Mouse (Mus musculus) cerebellum, adult 11 months (tissue): ENCODE measurements around the gene Dtx3.

Source experiments
- DNase-seq: peaks from one replicate; pipeline ENCODE4 v3.0.0; 2022

The Dtx3 gene

DNA sequence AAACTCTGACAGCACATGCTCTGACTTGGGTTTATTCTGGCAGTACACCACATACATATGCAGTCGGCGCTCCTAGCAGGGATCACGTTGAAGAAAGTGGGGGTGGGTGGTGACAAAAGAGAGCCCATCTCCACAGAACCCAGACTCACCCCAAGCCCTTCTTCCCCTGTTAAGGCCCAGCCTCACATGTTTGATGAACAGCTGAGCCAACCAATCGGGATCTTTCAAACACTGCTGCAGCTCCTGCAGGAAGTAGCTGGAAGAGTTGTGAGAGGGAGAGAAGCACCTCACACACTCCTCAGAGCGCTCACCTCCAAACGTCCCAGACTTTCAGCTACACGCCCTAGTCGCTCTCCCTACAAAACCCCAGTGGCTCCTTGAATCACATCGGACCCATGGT, 10.4 kb downstream of the Dtx3 start:
- DNase-seq, result no peak

DNA sequence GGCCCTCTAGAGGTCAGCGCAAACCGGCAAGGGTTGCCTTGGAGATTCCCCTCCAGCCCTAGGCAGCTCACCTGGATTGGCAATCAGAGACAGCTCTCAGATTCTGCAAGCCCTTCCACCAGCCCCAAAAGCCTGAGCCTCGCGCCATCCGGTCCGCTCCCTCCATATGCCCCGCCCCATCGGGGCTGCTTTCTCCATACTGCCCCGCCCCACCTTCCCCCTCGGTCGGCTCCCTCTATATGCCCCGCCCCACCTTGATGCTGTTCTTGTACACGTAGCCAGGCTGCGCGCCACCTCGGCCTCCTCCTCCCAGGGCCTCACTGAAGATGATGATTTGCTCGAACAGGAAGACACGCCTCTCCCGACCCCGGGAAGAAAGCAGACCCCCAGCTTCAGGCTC, 11.8 kb downstream of the Dtx3 start:
- DNase-seq, result no peak

DNA sequence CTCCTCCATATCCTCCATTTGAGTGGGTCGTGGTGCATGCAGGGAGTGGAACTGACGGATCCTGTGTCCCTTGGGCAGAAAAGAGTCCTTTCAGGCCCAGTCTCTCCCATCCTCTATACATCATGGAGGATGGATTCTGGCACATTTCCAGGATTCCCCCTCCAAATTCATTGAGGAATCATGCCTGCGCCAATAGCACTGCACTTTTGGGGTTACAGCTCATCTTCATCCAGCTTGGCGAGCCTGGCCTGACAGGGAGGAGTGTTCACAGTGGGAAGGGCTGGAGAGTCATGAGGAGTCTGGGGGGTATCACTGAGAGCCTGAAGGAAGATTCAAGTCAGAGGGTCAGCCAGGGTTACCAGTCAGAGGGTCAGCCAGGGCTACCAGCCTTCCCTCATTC, 12.9 kb downstream of the Dtx3 start:
- no peak for DNase-seq

DNA sequence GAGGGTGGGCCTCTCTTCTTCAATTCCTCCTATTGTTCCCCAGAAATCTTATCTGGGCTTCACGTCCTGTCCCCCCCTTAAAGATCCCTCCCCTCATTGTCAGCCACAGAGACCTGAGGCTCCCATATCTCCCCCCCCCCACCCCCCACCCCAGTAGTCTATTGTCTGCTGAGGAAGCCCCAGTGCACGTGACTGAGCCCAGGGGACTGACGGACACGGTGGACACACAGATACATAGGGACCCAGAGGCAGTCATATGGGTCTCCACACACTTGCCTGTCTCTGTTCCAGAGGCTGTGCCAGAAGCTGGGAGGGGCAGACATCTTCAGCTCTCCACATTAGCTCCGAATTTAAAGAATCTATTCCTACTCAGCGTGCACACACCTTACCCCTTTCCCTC, 14.0 kb downstream of the Dtx3 start:
- DNase-seq, result no peak

DNA sequence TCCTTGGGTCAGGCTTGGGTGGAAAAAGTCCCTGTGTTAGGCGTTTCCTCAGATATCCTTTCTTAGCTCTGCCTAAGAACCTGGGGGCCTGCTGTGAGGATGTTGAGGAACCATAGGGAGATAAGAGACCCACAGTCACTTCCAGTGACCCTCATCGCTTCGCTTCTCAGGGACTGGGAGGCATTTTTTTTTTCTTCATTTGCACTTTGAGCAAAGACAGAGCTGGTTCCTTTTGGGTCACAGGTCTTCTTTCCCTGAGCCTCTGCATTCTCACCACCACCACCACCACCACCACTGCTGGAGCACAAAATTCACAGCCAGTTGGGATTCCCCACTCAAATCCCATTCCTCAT, 14.9 kb downstream of the Dtx3 start:
- DNase-seq, result no peak

DNA sequence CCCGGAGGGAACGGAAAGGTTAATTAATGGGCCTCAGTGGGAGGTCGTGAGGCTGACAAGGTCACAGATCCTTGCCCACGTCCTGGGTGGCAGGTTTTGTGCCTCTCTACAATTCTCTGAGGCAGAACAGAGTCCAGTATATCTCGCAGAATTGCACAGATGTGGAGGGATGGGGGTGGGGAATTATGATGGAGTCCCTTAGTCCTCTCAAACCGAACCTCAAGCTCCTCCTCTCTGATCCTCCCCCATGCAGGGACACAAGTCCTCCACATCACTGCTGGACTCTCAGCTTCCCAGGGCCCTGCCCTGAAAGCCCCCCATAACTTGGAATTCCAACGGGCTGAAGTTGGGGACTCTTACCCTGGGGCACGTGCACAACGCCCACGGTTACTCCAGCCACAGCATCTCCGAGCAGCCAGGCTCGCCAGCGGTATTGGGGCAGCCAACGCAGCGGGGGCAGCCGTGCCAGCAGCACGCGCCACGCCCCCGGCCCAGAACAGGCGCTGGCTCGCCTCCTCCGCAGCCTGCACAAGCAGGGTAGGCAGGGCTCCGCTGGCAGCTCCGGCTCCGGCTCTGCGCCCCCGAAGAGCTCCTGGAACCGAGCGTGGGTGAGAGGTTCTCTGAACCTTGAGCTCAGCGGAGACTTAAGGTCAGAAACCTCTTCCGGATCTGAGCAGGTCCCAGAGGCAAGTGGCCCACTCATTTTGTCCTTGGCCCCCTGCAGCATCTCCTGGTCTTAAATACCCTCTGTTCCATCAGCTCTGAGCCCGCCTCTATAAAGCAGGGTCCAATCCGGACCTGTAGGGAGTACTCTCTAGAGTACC, 15.4 kb downstream of the Dtx3 start, which contains the start of gene Slc26a10:
TSS of gene Slc26a10 (minus strand) at position 775 of the 824 bp plus-strand sequence.
- DNase-seq, result no peak

DNA sequence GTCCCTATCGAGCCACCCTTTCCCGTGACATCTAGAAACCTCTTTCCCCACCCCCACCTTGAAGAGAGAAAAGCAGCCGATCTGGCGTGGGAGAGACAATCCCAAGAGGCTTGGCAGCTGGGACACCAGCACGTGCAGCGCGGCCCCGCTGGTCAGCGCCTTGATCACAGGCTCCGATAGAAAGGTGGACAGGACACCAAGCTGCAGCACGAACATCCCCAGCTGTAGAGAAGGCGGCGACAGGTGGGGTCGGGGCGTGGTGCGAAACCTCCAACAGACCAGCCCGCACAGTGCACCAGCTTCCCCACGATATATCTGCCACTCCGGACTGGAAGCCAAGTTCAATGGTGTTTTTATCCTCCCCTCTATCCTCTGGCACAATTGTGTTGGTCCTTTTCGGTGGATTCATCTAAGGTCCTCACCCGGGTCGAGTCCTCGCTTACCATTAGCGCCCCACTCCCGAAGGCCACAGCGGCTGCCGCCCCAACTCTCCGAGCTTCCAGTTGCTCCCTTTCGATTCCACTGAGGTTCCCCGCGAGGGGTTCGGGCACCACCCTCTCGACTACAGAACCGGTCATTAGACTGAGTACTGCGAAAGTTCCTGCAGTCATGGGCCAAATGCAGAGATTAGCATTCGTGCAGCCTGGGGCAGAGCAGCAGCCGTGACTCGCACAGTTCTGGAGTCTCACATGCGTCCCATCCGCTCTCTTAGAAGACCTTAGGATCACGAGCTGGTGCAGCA, 17.1 kb downstream of the Dtx3 start:
- no peak for DNase-seq

DNA sequence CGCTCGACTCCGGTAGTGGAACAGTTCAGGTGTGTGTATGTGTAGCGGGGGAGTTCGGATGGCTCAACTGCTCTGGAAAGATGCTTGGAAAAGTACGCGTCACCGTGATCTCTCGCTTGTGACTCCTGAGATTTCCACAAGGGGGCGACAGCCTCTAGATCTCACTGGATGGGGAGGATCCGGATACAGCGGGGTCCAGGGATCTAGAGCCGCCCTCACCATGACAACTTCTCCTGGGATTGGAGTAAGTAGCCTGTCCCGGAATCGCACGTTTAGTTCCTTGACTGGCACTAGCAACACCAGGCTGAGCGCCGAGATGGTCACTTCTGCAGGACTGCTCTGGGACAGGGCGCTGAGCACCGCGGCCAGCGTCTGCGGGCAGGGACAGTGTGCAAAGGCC, 17.8 kb downstream of the Dtx3 start:
- DNase-seq, result peak; percentile 74

DNA sequence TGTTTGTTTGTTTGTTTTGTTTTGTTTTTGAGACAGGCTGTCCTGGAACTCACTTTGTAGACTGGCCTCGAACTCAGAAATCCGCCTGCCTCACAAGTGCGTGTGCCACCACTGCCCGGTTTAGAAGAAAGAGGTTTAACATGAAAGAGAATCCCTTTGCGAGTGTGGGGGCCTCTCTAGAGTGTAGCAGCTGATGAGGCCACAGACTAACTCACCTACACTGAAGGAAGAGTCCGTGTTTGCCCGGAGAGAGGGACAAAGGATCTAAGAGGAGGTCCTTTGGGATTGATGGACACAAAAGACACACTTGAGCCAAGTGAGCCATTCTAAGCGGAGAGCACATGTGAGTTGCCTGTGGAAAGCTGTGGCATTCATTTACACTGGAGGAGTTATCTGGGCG, 18.3 kb downstream of the Dtx3 start:
- DNase-seq, result peak; percentile 11

DNA sequence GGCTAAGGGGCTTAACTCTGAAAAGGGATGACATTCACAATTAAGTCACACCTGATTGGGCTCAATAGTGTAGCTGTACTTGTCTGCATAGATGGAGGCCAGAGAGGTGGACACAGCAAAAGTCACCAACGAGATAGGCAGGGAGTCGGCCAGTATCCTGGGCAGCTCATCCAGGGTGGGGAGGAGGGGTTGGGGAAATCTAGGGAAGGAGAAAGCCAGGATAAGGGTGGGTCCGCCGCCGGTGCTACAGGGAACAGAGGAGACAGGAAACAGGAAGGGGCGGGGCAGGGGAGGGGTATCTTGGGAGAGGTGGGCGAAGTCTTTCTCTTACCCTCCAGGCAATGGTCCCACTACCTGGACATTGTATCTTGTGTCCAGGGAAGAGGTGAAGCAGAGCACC, 18.8 kb downstream of the Dtx3 start:
- no peak for DNase-seq

DNA sequence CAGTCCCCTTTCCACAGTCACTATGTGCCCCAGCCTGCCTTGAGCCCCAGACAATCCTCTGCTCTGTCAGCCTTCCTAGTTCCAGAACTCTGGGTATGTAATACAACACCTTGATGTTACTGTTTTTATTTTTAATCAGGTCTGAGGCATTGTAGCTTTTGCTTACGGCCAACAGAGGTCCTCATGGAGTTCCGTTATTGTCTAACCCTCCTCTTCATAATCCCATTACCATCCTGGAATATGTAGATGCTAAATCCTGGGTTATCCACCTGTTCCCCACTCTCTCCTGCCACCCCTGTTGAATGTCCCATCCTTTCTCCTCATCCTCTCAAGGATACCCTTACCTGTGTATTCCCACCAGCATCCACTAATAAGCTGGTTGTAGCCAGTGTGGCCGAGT, 19.3 kb downstream of the Dtx3 start:
- no peak for DNase-seq

DNA sequence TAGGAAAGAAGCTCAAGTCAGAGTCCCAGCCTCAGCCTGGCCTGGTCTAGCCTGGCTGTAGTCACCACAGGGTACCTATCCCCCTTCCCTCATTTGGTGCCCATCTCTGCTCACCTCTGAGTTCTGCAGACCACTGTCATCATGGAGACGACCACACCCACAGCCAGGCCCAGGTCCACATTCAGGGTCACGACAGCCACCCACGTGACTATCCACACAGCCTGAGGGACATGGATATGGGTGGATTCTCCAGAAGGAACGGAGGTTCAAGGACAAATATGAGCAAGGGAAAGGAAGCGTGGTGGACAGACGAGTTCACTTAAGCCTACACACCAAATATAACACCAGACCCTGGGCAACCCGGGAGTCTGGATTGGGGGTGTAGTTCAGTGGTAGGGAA, 21.4 kb downstream of the Dtx3 start:
- no peak for DNase-seq

DNA sequence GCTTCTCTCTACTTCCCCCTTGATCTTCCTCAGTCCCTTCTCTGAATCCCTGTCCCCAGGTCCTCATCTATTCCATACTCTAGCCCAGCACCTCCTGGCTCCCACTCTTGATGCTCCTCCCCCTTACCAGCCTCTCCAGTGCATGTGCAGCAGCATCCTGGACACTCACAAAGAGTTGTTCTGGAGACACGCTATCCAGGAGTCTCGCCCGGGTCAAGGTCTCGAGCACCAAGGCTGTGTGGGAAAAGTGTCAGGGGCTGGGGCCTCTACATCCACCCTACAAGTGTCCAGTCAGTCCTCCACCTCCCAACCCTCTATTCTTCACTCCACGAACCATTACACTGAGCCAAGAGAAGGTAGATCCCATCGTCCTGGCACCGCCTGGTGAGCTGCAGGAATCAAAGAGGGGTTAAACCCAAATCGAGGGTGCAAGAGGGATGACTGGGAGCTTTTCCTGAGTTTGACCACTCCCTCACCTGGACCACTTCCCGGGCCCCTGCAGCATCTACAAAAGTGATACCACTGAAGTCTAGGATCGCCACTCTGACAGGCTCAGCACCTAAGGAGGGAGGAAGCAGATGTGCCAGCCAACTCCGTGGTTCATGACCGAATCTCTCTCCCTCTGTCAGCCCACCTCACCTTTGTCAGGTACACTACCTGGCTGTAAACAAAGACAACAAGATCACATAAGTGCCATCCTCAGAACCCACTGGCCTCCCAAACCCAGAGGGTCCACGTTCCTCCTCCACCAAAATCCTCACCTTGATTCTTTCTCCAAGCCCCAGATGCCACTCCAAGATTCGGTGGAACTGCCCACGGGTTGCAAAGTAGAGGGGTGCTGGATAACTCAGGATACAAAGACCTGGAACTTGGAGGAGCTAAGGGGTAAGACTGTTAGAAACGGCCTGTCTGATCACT, 22.1 kb downstream of the Dtx3 start:
- DNase-seq, result no peak

DNA sequence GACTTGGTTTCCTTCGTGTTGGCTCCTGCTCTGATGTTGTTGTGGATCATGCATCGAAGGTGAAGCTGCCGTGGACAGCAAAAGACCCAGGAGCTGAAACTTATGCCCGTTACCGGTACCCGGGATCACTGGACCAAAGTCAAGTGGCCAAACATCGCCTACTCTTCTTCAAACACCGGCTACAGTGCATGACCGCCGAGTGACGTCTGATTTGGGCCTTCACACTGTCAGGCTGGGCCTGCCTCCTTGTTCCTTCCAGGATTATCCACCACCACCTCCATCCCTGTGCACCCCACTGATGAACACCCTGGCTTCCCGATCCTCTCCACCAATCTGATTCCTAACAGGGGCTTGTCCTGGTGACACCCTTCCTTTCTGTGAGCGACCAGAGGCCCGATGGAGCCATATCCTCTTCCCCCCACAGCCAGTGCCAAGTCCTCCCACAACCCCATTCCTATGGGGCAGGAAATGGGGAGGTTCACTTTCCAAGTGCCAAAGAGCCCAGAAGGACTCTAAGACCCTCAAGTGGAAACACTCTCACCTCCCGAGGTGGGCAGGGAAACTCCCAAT, 23.8 kb downstream of the Dtx3 start:
- no peak for DNase-seq

DNA sequence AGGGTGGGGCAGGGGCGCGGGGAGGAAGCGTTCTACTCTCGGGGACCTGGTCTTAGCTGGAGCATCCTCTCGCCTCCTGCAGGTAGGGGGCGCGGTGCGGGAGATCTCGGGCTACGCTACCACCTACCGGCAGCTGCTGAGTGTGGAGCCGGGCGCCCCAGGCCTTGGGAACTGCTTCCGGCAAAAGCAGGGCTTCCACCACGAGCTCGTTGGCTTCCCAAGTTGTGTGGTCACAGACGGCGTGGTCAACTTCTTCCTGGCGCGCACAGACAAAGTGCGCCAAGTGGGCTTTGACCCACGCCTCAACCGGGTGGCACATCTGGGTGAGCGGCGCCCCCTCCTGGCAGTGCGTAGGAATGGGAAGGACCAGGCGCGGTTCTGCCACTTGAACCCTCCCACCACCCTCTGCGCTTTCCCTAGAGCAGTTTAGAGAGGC, 24.7 kb downstream of the Dtx3 start:
- DNase-seq, result no peak

DNA sequence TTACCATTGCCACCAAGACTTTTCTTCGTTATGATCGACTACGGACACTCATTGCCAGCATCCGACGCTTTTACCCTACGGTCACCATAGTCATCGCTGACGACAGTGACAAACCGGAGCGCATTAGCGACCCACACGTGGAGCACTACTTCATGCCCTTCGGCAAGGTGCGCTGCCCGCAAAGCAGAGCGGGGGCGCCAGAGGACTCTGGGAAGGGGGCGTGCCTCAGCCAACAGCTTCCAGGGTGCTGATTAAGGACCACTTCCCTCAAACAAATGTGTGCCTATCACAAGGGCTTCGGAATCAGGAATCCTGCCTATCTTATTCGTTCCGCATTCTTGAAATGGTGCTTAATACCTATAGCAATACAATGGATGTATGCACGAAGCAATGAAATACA, 25.5 kb downstream of the Dtx3 start:
- no peak for DNase-seq

DNA sequence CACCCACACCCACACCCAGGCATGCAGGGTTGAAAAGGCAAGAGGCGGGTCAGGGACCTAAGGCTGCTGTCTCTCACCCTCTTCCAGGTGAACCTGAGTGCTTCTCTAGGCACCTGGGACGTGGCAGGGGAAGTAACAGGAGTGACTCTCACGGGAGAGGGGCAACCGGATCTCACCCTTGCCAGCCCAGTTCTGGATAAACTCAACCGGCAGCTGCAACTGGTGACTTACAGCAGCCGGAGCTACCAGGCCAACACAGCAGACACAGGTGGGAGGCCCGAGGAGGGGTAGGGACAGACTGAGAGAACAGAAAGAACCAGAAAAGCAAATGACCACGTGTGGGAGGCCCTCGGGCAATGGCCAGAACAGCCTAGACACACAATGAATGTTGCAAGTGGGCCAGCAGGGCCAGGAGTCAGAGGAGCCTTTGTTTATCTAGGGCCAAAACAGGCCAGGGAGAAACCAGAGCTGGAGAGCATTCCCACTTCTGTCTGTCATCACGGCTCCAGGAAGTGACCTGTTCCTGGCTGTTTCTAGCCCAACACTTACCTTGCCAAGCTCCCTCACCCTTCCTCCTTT, 27.8 kb downstream of the Dtx3 start:
- DNase-seq, result no peak

DNA sequence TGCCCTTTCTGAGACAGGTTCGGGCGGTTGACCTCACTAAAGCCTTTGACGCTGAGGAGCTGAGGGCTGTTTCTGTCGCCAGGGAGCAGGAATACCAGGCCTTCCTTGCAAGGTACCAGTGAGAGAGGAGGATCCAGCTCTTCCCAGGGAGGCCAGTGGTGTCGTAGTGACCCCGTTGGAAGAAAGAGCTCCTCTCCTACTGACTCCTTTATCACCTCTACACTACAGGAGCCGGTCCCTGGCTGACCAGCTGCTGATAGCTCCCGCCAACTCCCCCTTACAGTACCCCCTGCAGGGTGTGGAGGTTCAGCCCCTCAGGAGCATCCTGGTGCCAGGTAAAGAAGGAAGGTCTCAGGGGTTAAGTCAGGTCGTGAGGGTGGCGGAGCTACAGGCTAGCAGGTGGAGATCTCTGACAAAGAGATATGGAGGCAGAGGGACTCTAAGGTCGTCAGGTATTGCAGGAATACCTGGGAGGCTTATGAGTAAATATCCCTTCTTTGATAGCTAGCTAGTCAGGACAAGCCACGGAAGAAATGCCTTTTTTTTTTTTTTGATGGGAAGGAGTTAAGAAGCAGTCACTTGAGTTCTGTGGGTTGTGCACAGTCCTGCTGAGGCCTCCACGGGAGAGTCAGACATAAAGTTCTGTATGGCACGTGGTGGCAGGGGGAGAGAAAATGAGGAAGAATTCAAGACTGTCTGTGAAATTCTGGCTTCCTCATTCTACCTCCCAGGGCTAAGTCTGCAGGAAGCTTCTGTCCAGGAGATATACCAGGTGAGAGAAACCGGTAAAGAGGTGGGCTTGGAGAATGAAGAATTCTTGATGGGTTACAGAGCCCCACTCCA, 28.5 kb downstream of the Dtx3 start:
- DNase-seq, result no peak

DNA sequence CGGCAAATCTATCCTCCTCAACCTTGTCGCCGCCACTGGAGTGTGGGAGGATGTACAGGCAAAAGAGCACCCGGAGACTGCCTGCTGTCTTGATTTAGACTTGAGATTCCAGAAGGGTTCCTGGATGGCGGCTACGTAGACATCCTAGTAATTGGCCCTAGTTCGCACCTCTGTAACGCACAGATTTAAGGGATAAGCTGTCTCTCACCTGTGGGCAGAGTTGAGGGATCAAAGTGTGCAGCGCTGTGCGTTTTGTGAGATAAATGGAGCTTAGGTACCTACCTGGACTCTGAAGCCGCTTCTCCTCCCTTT, 29.2 kb downstream of the Dtx3 start:
- DNase-seq, result no peak

DNA sequence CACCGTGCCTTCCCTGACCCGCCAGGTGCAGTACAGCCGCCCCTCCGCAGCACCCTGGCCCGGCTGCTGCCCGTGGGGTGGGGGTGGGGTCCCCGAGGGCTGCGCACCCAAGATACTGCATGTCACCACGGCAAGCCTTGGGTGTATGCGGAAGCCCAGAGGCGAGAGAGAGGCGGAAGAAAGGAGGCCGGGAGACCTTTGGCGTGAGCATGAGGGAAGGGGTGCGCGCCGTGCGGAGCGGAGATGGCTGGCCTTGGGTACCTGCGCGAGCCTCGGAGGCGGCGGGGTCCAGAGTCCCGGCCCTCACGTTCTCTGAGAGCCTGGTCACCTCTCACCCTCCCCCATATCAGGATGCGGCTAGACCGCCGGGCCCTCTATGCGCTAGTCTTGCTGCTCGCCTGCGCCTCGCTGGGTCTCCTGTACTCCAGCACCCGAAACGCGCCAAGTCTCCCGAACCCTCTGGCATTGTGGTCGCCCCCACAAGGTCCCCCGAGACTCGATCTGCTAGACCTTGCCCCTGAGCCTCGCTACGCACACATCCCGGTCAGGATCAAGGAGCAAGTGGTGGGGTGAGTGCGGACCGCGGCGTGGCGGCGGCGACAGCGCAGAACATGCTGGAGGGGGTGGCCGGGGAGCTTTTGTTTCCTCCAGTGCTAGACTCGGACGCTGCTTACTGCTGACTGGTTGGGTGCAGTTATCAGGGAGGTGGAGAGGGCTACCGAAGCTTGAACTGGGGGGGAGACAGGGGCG, 29.7 kb downstream of the Dtx3 start:
- peak; percentile 60 for DNase-seq

DNA sequence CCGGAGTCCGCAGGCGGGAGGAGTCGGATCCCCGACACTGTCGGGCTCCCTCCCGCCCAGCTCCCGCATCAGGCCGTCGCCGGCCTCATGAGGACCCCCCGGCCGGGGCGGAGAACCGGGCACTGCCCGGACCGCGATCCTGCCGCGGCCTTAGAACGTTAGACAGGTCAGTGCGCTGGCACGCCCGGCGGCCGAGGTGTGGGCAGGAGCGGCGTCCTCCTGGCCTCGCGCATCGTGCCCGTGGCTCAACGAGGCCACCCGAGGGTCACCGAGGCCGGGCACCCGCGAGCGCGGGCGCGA, 30.2 kb downstream of the Dtx3 start:
- peak; percentile 63 for DNase-seq
